Comparison of ENCODE assay signal across 17 mouse cellular contexts in genomic region chr9:63215031-63215430, GRCm38 (mm10).
"Had no signal": no experiment of that assay in that cellular context is flagged by ENCODE, and none has a peak within 500 bp of the region (broad histone marks: within the 10 kb centered on the region; RNA-seq: fewer than 3 reads in every experiment).

No protein-coding gene starts in this region.

- H3K4me3 ChIP-seq: lung, embryonic 15.5 days; megakaryocyte, embryonic 14.5 days; midbrain, embryonic 13.5 days; midbrain, embryonic 15.5 days; neural tube, embryonic 12.5 days; stomach, embryonic 15.5 days had no signal

- DNase-seq: lung, adult 2 months; lung, postnatal 14 days; lung, postnatal 36 days; right cerebral cortex, postnatal 14 days; thymus, adult 2 months; thymus, postnatal 25 days; thymus, postnatal 4 days had no signal

- H3K27me3 ChIP-seq: lung, embryonic 15.5 days; megakaryocyte, embryonic 14.5 days; midbrain, embryonic 13.5 days; midbrain, embryonic 15.5 days; neural tube, embryonic 12.5 days; stomach, embryonic 15.5 days had no signal

- H3K4me2 ChIP-seq: lung, embryonic 15.5 days; midbrain, embryonic 11.5 days; midbrain, embryonic 13.5 days; midbrain, embryonic 15.5 days; neural tube, embryonic 12.5 days; stomach, embryonic 15.5 days had no signal

- H3K4me1 ChIP-seq: lung, embryonic 15.5 days; megakaryocyte, embryonic 14.5 days; stomach, embryonic 15.5 days had no signal

- H3K27ac ChIP-seq: lung, embryonic 15.5 days; macrophage; midbrain, embryonic 13.5 days; midbrain, embryonic 15.5 days; neural tube, embryonic 12.5 days; stomach, embryonic 15.5 days; stomach, postnatal 0 days had no signal

- H3K36me3 ChIP-seq: lung, embryonic 15.5 days; midbrain, embryonic 13.5 days; midbrain, embryonic 15.5 days; neural tube, embryonic 12.5 days; stomach, embryonic 15.5 days had no signal

- H3K9me3 ChIP-seq: lung, embryonic 15.5 days; megakaryocyte, embryonic 14.5 days; midbrain, embryonic 13.5 days; midbrain, embryonic 15.5 days; neural tube, embryonic 12.5 days; stomach, embryonic 15.5 days had no signal

- ATAC-seq: lung, postnatal 0 days; midbrain, embryonic 13.5 days; midbrain, embryonic 15.5 days had no signal

- H3K9ac ChIP-seq: lung, embryonic 15.5 days; midbrain, embryonic 13.5 days; midbrain, embryonic 15.5 days; neural tube, embryonic 12.5 days; stomach, embryonic 15.5 days had no signal
